In genomic region chr11:117923279-117923678, GRCm38 (mm10) we compare ENCODE assay signal across 19 mouse cellular contexts. TPM values are rescaled to one million over a fixed set of nuclear protein-coding genes. Genes with fewer than 3 reads are reported as not detected.
A peak's percentile ranks its signal among the peaks of the same experiment; 100 is the strongest.
DNase-seq lines count a peak whose midpoint lies in the region; TF ChIP-seq lines count a peak whose summit lies in the region.
"Had no signal": no experiment of that assay in that cellular context is flagged by ENCODE, and none has a peak within 500 bp of the region (broad histone marks: within the 10 kb centered on the region; RNA-seq: fewer than 3 reads in every experiment).

No protein-coding gene starts in this region.

- no peaks in the 10 kb centered on the region for H3K9me3 ChIP-seq in ES-Bruce4 (replicated peaks; ENCODE audit: control insufficient read depth, insufficient read depth, low read length, poor library complexity, severe bottlenecking)
- H3K9me3 ChIP-seq: embryonic facial prominence, embryonic 15.5 days; G1E; intestine, embryonic 15.5 days; limb, embryonic 12.5 days; neural tube, embryonic 13.5 days had no signal

- peak; percentile 42 to 53 for DNase-seq in heart, postnatal 10 days
- no peak for DNase-seq in heart, adult 11 months
- peak; percentile 46 for DNase-seq in left cerebral cortex, postnatal 4 days
- no peak for DNase-seq in left cerebral cortex, postnatal 14 days (ENCODE audit: low spot score in 2 of 2)
- peak; percentile 80 for DNase-seq in gastrocnemius, postnatal 25 days
- DNase-seq in frontal cortex, postnatal 10 days (ENCODE audit: low spot score in 2 of 2): no peak
- DNase-seq in adrenal gland, adult (ENCODE audit: inconsistent age in 2 of 2, low spot score in 1 of 2): no peak
- DNase-seq: adrenal gland, adult 8-10 months; B cell, adult 2 months; cerebellum, adult 18-20 months; heart, adult 2 months; lung, embryonic 14.5 days; right cerebral cortex, postnatal 25 days had no signal

- no peaks in the 10 kb centered on the region for H3K36me3 ChIP-seq in ES-Bruce4 (ENCODE audit: control insufficient read depth, insufficient read depth, low read length, poor library complexity, severe bottlenecking)
- H3K36me3 ChIP-seq: embryonic facial prominence, embryonic 15.5 days; G1E; intestine, embryonic 15.5 days; limb, embryonic 12.5 days; neural tube, embryonic 13.5 days had no signal

- H3K27ac ChIP-seq in ES-Bruce4 (ENCODE audit: insufficient read depth, low read length): no peak overlapping the region
- H3K27ac ChIP-seq: embryonic facial prominence, embryonic 15.5 days; heart, adult 2 months; intestine, embryonic 15.5 days; limb, embryonic 12.5 days; neural tube, embryonic 13.5 days had no signal

- no peak for TF ChIP-seq EP300 in ES-Bruce4 (IDR thresholded peaks at IDR 0.05; ENCODE audit: insufficient read depth, low read depth, low read length)

- peaks cover 6% of the 10 kb centered on the region for H3K4me1 ChIP-seq in ES-Bruce4 (ENCODE audit: control insufficient read depth, insufficient read depth, low read length)
- H3K4me1 ChIP-seq: limb, embryonic 12.5 days; neural tube, embryonic 13.5 days had no signal

- peak overlapping the region; percentile 51 for H3K4me3 ChIP-seq in ES-Bruce4 (ENCODE audit: low read depth, low read length)
- H3K4me3 ChIP-seq: embryonic facial prominence, embryonic 15.5 days; heart, adult 2 months; intestine, embryonic 15.5 days; limb, embryonic 12.5 days; neural tube, embryonic 13.5 days had no signal

- TF ChIP-seq CTCF in ES-Bruce4 (IDR thresholded peaks at IDR 0.05; ENCODE audit: low read depth, low read length): no peak

- intact Hi-C loops in heart, postnatal 10 days (cut with DNase I): no loop called here
- intact Hi-C loops in left cerebral cortex, postnatal 4 days (cut with DNase I): no loop called here
- intact Hi-C loops in left cerebral cortex, postnatal 14 days (cut with DNase I): no loop called here

- TF ChIP-seq POLR2A in ES-Bruce4 (IDR thresholded peaks at IDR 0.05; ENCODE audit: insufficient read depth, low read length): no peak

- no peaks in the 10 kb centered on the region for H3K27me3 ChIP-seq in ES-Bruce4 (ENCODE audit: control insufficient read depth, insufficient read depth, low read length, poor library complexity, severe bottlenecking)
- H3K27me3 ChIP-seq: embryonic facial prominence, embryonic 15.5 days; intestine, embryonic 15.5 days; limb, embryonic 12.5 days had no signal

- no peak overlapping the region for H3K9ac ChIP-seq in ES-Bruce4 (ENCODE audit: low read depth, poor library complexity, severe bottlenecking)
- H3K9ac ChIP-seq: embryonic facial prominence, embryonic 15.5 days; intestine, embryonic 15.5 days; limb, embryonic 12.5 days; lung, embryonic 14.5 days; neural tube, embryonic 13.5 days had no signal

RNA-seq across cellular contexts. Expression of gene Socs3, which starts 46.6 kb away (rescaled TPM):
- total RNA-seq in heart, postnatal 10 days (2021): 1 to 10 TPM; 3.7 to 5.8 TPM
- total RNA-seq in left cerebral cortex, postnatal 4 days (2021): 1 to 10 TPM; 3.8 to 4.1 TPM
- 1 to 10 TPM; 3.7 to 3.8 TPM for total RNA-seq in left cerebral cortex, postnatal 14 days (2021)
- polyA plus RNA-seq in ES-Bruce4 (2011; ENCODE audit: insufficient read depth, insufficient read length, low read depth, missing spikeins): 53.8 and 61.5 TPM in 2 replicates
- 1 to 10 TPM; 4.4 to 6.1 TPM for total RNA-seq in gastrocnemius, postnatal 25 days (2021)

RNA-seq across cellular contexts. Expression of gene Tha1, which starts 50.0 kb away (rescaled TPM):
- 1 to 10 TPM; 5.1 to 5.7 TPM for total RNA-seq in heart, postnatal 10 days (2021)
- total RNA-seq in left cerebral cortex, postnatal 4 days (2021): 1 to 10 TPM; 2.1 to 3.3 TPM
- total RNA-seq in left cerebral cortex, postnatal 14 days (2021): 1 to 10 TPM; 3.4 to 5.1 TPM
- 0.52 and 1.1 TPM in 2 replicates for polyA plus RNA-seq in ES-Bruce4 (2011; ENCODE audit: insufficient read depth, insufficient read length, low read depth, missing spikeins)
- 1 to 10 TPM; 4.7 to 6.1 TPM for total RNA-seq in gastrocnemius, postnatal 25 days (2021)
- total RNA-seq: G1E had no signal
- polyA plus RNA-seq: G1E had no signal

Comparison
In these comparisons a context has a peak if more than half of its experiments do, and no peak if none do; other contexts are left out.
1. DNase-seq: peak in heart, postnatal 10 days (2 of 2), left cerebral cortex, postnatal 4 days (single experiment) and gastrocnemius, postnatal 25 days (single experiment); none in heart, adult 11 months (single experiment), left cerebral cortex, postnatal 14 days (0 of 2), frontal cortex, postnatal 10 days (0 of 2) and adrenal gland, adult (0 of 2).